Mouse (Mus musculus) heart, embryonic 13.5 days (tissue): ENCODE measurements around the gene Tmc4. TPM values are rescaled to one million over a fixed set of nuclear protein-coding genes. Genes with fewer than 3 reads are reported as not detected.

Source experiments
- ATAC-seq: fragments of 200-750 bp; cut with Nextera tagmentation; 2 replicates; pipeline ENCODE4 v1.8.0; 2017; ENCODE audit warnings: moderate TSS enrichment; ENCODE audit not compliant: insufficient number of reproducible peaks, low FRiP score, low TSS enrichment; ENCODE audit errors: extremely low read depth
- H3K27ac ChIP-seq: fragments of 300-500 bp; sonication (generic); replicated peaks from 2 replicates; pipeline ENCODE4 v1.5.1; 2015; ENCODE audit warnings: moderate library complexity, mild to moderate bottlenecking, inconsistent platforms
- H3K27me3 ChIP-seq: fragments of 300-500 bp; sonication (generic); replicated peaks from 2 replicates; pipeline ENCODE4 v1.6.1; 2015; ENCODE audit warnings: mild to moderate bottlenecking, inconsistent platforms
- H3K36me3 ChIP-seq: fragments of 300-500 bp; sonication (generic); 2 replicates; pipeline ENCODE4 v1.6.1; 2015; ENCODE audit warnings: mild to moderate bottlenecking, inconsistent platforms
- H3K4me1 ChIP-seq: fragments of 300-500 bp; sonication (generic); 2 replicates; pipeline ENCODE4 v1.6.1; 2015; ENCODE audit warnings: inconsistent platforms
- H3K4me2 ChIP-seq: fragments of 300-500 bp; sonication (generic); 2 replicates; pipeline ENCODE4 v1.6.1; 2015; ENCODE audit warnings: inconsistent platforms, mild to moderate bottlenecking, moderate library complexity
- H3K4me3 ChIP-seq: fragments of 300-500 bp; sonication (generic); 2 replicates; pipeline ENCODE4 v1.5.1; 2015; ENCODE audit warnings: moderate library complexity, mild to moderate bottlenecking, inconsistent platforms
- H3K9ac ChIP-seq: fragments of 300-500 bp; sonication (generic); 2 replicates; pipeline ENCODE4 v1.6.1; 2015; ENCODE audit warnings: inconsistent platforms, mild to moderate bottlenecking, moderate library complexity
- H3K9me3 ChIP-seq: fragments of 300-500 bp; sonication (generic); 2 replicates; pipeline ENCODE4 v1.6.1; 2016; ENCODE audit warnings: inconsistent platforms
- WGBS: fragments of 180-500 bp; shearing (Covaris S2); methylation state at CpG from one replicate; pipeline ENCODE4 v1.1.7; 2015; ENCODE audit warnings: mixed read lengths; 5-methylcytosine and 5-hydroxymethylcytosine counted together
- polyA plus RNA-seq: library from polyadenylated mRNA; unstranded; fragments of >200 nt; fragmentation: Nextera tagmentation; extraction: Ambion mirVana; gene quantifications from 2 replicates; pipeline ENCODE4 v1.2.1, GENCODE M21; 2015

The Tmc4 gene
- polyA plus RNA-seq, 1 experiment from 2014 or later, result 4.0 TPM

GRCm38 (mm10) chr7:3658578-3658977, 18.8 kb downstream of the Tmc4 start:
- Histone ChIP-seq H3K27ac (no peak overlapping the region), H3K36me3 (peaks cover 100% of the 10 kb centered on the region), H3K4me1 (peaks cover 7% of the 10 kb centered on the region), H3K9ac (no peak overlapping the region), H3K27me3 (no peaks in the 10 kb centered on the region), H3K4me2 (no peak overlapping the region), H3K9me3 (no peaks in the 10 kb centered on the region), H3K4me3 (no peak overlapping the region)
- 94% methylated on average over 14 of the region's 14 CpGs for WGBS
- no peak for ATAC-seq

GRCm38 (mm10) chr7:3656966-3657365, 20.4 kb downstream of the Tmc4 start:
- Histone ChIP-seq H3K4me2 (no peak overlapping the region), H3K4me3 (no peak overlapping the region), H3K27me3 (no peaks in the 10 kb centered on the region), H3K9me3 (no peaks in the 10 kb centered on the region), H3K9ac (no peak overlapping the region), H3K27ac (no peak overlapping the region), H3K4me1 (no peaks in the 10 kb centered on the region), H3K36me3 (peaks cover 100% of the 10 kb centered on the region)
- 73% methylated on average over 4 of the region's 4 CpGs for WGBS
- no peak for ATAC-seq

GRCm38 (mm10) chr7:3646641-3647040, 30.7 kb downstream of the Tmc4 start:
- Histone ChIP-seq H3K4me2 (peak overlapping the region; percentile 88), H3K27me3 (no peaks in the 10 kb centered on the region), H3K9me3 (no peaks in the 10 kb centered on the region), H3K27ac (no peak overlapping the region), H3K36me3 (peaks cover 45% of the 10 kb centered on the region), H3K9ac (peak overlapping the region; percentile 100), H3K4me1 (peaks cover 45% of the 10 kb centered on the region), H3K4me3 (peak overlapping the region; percentile 99)
- WGBS, result 56% methylated on average over 4 of the region's 4 CpGs
- no peak for ATAC-seq

DNA sequence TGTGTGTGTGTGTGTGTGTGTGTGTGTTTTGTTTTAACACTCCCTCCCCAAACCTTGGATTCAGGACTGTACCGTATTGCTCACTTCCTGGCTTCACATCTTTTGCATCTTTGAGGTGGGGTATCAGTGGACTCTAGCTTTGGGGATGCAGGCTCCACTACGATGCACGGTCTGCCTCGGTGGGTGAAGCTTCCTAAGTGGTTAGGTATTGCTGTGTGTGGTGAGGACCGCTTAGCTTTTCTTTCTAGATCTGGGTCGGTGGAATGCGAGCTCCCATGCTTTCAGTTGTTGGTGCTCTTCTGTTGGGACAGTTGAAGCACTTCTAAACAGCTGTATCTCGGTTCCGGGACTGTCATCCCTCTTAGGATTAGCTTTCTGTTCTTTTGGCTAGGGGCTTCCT, 31.2 kb downstream of the Tmc4 start:
- Histone ChIP-seq H3K9me3 (no peaks in the 10 kb centered on the region), H3K27me3 (no peaks in the 10 kb centered on the region), H3K36me3 (peaks cover 45% of the 10 kb centered on the region), H3K4me2 (peak overlapping the region; percentile 88), H3K27ac (peak overlapping the region; percentile 98), H3K9ac (peak overlapping the region; percentile 100), H3K4me3 (peak overlapping the region; percentile 99), H3K4me1 (peaks cover 45% of the 10 kb centered on the region)
- ATAC-seq, result no peak
- 14% methylated on average over 9 of the region's 9 CpGs for WGBS

DNA sequence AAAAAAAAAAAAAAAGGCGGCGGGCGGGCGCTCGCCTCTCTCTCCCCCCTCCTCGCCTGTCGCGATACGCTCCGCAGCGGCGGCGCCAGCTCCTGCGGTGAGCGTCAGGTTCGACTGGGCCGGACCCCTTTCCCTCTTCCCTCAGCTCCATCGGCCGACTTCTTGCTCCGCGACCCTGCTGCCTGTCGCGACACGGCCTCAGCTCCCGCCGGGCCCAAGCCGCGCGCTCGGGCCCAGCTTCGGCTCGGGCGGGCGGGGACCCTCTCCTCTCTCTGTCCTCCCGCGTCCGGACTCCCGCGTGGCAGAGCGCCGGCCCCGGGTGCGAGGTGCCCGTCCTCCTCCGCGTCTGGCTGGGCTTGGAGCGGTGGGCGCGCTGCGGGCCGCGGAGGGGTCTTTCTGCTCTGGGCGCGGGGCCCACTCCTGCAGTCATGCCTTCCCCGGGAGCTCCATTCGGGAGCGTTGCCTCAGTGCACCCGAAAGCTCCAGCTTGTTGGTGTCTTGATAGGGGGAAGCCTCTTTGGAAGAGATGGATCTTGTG, 31.8 kb downstream of the Tmc4 start:
- under 1% methylated on average over 53 of the region's 58 CpGs for WGBS
- peak; percentile 5; the same call in 1 of the 2 replicates for ATAC-seq
- Histone ChIP-seq H3K27ac (peak overlapping the region; percentile 98), H3K9ac (peak overlapping the region; percentile 100), H3K4me2 (peak overlapping the region; percentile 88), H3K36me3 (peaks cover 45% of the 10 kb centered on the region), H3K4me3 (peak overlapping the region; percentile 99), H3K9me3 (no peaks in the 10 kb centered on the region), H3K4me1 (peaks cover 45% of the 10 kb centered on the region), H3K27me3 (no peaks in the 10 kb centered on the region)

DNA sequence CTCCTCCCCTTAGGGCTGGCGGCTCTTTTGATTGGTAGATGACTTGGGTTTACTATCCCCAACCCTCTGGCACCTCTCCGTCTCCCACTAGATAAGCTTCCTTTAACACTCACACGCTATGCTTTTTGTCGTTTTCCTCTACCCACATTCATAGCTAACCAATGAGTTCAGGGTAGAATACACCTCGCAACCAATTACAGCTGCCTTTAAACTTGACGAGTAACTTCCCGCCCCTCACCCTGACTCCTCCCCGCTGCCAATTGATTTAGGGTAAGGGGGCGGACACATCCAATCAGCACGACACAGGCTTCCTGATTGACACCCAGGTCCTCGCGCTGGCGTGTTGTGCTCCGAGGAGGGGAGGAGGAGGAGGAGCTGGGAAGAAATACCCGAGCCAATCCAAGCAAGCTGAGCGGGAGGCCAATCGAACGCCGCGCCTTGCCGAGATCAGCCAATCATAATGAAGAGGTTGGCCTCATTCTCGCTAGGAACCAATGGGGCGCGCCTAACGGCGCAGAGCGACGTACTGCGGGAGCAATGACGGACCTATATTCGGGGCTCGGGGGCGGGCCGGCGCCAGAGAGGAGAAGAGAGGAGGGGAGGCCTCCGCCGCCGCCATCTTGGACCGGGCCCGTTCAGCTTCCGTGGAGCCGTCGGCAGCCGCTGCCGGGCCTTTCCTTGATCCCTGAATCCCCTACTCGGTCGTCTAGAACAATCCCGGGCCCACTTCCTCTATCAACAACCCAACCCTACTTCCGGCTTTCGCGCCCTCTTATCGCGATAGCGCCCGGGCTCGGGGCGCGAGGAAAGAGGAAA, 32.5 kb downstream of the Tmc4 start, which contains the start of gene Cnot3:
Cnot3 (plus strand) TSS at position 597 of the 816 bp plus-strand sequence.
- Histone ChIP-seq H3K4me1 (peaks cover 44% of the 10 kb centered on the region), H3K27me3 (no peaks in the 10 kb centered on the region), H3K9me3 (no peaks in the 10 kb centered on the region), H3K4me2 (peak within 1 kb of the TSS; percentile 88), H3K4me3 (peak within 1 kb of the TSS; percentile 99), H3K27ac (peak within 1 kb of the TSS; percentile 98), H3K36me3 (peaks cover 45% of the 10 kb centered on the region), H3K9ac (peak within 1 kb of the TSS; percentile 100)
- ATAC-seq, result peak; percentile 97
- under 1% methylated on average over 55 of the region's 58 CpGs for WGBS

DNA sequence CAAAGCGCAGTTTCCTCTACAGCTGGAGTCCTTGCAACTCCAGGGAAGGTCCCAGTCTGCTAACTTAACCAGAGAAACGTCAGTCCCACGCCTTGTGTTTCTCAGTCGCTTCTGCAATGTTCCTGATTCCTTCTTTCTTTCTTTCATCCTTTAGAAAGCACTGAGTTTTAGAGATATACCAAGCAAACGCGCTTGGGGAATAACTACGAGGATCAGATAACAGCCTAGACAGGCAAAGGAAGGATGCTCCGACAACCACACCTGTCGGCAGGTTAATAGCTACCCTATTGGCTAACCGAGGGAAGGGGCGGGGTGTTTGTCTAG, 33.0 kb downstream of the Tmc4 start:
- no peak for ATAC-seq
- Histone ChIP-seq H3K9me3 (no peaks in the 10 kb centered on the region), H3K27ac (peak overlapping the region; percentile 61), H3K36me3 (peaks cover 47% of the 10 kb centered on the region), H3K27me3 (no peaks in the 10 kb centered on the region), H3K4me2 (peak overlapping the region; percentile 73), H3K9ac (peak overlapping the region; percentile 59), H3K4me3 (peak overlapping the region; percentile 99), H3K4me1 (peaks cover 38% of the 10 kb centered on the region)
- 1% methylated on average over 11 of the region's 11 CpGs for WGBS

DNA sequence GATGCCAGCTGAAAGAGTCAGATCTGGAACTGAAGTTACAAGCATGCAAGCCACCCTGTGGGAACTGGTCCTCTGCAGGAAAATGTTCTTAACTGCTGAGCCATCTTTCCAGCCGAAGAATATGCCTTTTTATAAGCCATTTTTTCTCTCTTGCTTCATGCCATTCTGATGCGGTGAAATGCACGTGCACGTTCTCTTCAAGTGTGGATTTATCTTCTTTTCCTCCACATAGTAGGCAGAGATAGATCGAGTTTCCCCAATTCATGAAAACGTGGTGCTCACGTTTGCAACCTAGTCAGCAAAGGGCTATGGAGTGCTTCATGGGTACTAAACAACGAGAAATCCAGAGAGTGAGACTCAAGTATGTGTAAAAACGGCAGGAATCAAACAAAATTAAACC, 33.5 kb downstream of the Tmc4 start:
- Histone ChIP-seq H3K9me3 (no peaks in the 10 kb centered on the region), H3K36me3 (peaks cover 52% of the 10 kb centered on the region), H3K4me3 (peak overlapping the region; percentile 99), H3K27ac (peak overlapping the region; percentile 61; the same call in 1 of the 2 replicates), H3K27me3 (no peaks in the 10 kb centered on the region), H3K4me1 (peaks cover 34% of the 10 kb centered on the region), H3K9ac (peak overlapping the region; percentile 59), H3K4me2 (peak overlapping the region; percentile 73)
- 22% methylated on average over 9 of the region's 9 CpGs for WGBS
- ATAC-seq, result no peak

- Histone ChIP-seq H3K4me1 (peaks cover 29% of the 10 kb centered on the region), H3K4me2 (peak overlapping the region; percentile 73), H3K4me3 (peak overlapping the region; percentile 99; the same call in 1 of the 2 replicates), H3K27me3 (no peaks in the 10 kb centered on the region), H3K27ac (no peak overlapping the region), H3K36me3 (peaks cover 54% of the 10 kb centered on the region), H3K9ac (no peak overlapping the region), H3K9me3 (no peaks in the 10 kb centered on the region)
- no peak for ATAC-seq
- 62% methylated on average over 5 of the region's 5 CpGs for WGBS
Observed at GRCm38 (mm10) chr7:3643412-3643811, 33.9 kb downstream of the Tmc4 start.

GRCm38 (mm10) chr7:3630478-3630815, 46.9 kb downstream of the Tmc4 start:
- ATAC-seq, result no peak
- WGBS, result 53% methylated on average over 3 of the region's 3 CpGs
- Histone ChIP-seq H3K4me1 (peaks cover 25% of the 10 kb centered on the region), H3K27ac (no peak overlapping the region), H3K4me3 (peak overlapping the region; percentile 80), H3K27me3 (no peaks in the 10 kb centered on the region), H3K9me3 (no peaks in the 10 kb centered on the region), H3K4me2 (peak overlapping the region; percentile 100), H3K9ac (peak overlapping the region; percentile 92), H3K36me3 (peaks cover 65% of the 10 kb centered on the region)

DNA sequence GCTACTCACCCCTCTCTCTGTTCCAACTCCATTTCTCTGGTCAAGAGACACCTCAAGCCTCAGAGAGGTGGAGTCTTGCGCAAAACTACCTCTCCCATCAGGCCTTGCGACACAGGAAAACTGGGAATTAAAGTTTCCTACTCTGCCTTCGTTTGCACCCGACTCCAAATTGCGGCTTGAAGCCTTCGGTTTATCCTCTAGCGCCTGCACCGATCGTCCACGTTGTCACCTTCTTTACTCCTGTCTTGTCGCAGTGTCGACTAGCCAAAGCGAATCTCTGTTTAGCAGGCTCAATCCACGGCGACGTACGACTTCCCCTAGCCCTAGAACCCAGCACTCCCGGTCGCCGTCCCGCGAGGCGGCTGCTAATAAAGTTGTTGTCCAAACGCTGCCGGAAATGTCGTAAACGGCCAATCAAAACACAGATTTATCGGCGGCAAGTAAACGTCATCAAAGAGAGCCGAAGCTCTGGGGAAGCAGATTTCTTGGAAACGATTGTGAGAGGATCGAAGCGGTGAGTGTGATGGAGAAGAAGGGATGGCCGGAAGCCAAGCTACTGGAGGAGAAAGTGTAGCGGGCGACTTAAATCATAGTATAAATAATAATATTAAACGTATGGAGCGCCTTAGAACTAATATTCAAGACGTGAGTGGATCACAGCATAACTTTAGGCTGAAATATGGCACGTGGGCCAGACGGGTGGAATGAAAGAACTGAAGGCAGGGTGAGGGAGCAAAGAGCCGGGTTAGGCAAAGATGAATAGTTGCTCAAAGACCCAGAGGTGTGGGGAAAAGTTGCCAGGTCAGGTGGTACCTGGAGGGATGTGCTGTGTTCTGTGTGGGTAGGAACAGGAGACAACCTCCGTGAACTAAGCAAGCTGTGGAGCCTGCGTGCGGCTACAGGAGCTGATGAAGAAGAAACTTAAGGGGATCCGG, 47.5 kb downstream of the Tmc4 start, which contains the start of the genes Tfpt and Prpf31:
Tfpt (minus strand) TSS at position 387 of the 935 bp plus-strand sequence.
Prpf31 (plus strand) TSS at position 443 of the 935 bp plus-strand sequence.
- WGBS, result under 1% methylated on average over 47 of the region's 47 CpGs
- ATAC-seq, result peak; percentile 65
- H3K4me3 ChIP-seq, result peak within 1 kb of the TSS; percentile 80
- peak within 1 kb of the TSS; percentile 92 for H3K9ac ChIP-seq
- H3K9me3 ChIP-seq, result no peaks in the 10 kb centered on the region
- peak within 1 kb of the TSS; percentile 86 for H3K27ac ChIP-seq
- peaks cover 65% of the 10 kb centered on the region for H3K36me3 ChIP-seq
- H3K4me2 ChIP-seq, result peak within 1 kb of the TSS; percentile 100
- H3K27me3 ChIP-seq, result no peaks in the 10 kb centered on the region
- peaks cover 25% of the 10 kb centered on the region for H3K4me1 ChIP-seq
